Mouse (Mus musculus): Measurements from ENCODE around the gene Dclk1.

DNA sequence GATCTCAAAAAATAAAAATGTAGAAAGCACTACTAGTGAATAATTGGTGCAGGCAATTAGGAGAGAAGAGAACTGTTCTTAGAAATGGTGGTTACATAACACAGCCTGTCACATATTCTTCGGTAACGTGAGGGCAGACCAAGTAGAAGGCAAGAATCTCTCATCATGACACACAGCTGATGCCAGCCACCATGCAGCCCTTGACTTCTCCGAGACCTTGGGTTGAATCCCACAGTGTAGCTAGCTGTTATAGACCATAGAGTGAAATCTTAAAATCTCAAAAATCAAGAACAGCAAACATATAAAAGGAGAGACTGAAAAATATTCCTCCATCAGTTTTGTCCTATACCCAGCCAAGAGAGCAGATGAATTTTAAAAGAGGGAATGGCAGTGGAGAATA lies 189.1 kb downstream of the Dclk1 start:
- TF ChIP-seq GATA1 (IDR thresholded peaks at IDR 0.05; ENCODE audit: low read length) (no peak), TAL1 (IDR thresholded peaks at IDR 0.05; ENCODE audit: low read length) (no peak)

Data from erythroblast, embryonic 14.5 days (primary cell).